Mouse (Mus musculus) thymus, adult 2 months (tissue): ENCODE measurements at regions not wholly inside any gene's neighbourhood (a gene's known extent, or its start where the extent isn't known, plus 50 kb on each side); places are given as distances from the start of the nearest gene placed in this dataset.

Source experiments
- DNase-seq: peaks from one replicate; pipeline ENCODE4 v3.0.0; 2021
- H3K27ac ChIP-seq: fragments of 200-500 bp; 2 replicates; pipeline ENCODE4 v1.5.1; 2012; ENCODE audit warnings: low read length, control low read depth; ENCODE audit not compliant: control insufficient read depth, insufficient read depth
- H3K27me3 ChIP-seq: fragments of 200-500 bp; 2 replicates; pipeline ENCODE4 v1.6.1; 2012; ENCODE audit warnings: mild to moderate bottlenecking, low read length, moderate library complexity, mixed read lengths; ENCODE audit not compliant: control insufficient read depth, insufficient read depth
- H3K36me3 ChIP-seq: fragments of 200-500 bp; 2 replicates; pipeline ENCODE4 v1.6.1; 2012; ENCODE audit warnings: mild to moderate bottlenecking, low read length, moderate library complexity; ENCODE audit not compliant: control insufficient read depth, insufficient read depth
- H3K4me1 ChIP-seq: fragments of 200-500 bp; replicated peaks from 2 replicates; pipeline ENCODE4 v1.6.1; 2012; ENCODE audit warnings: low read length; ENCODE audit not compliant: control insufficient read depth, insufficient read depth
- H3K4me3 ChIP-seq: fragments of 200-500 bp; 2 replicates; pipeline ENCODE4 v1.5.1; 2012; ENCODE audit warnings: mild to moderate bottlenecking, low read length, control low read depth, moderate library complexity; ENCODE audit not compliant: control insufficient read depth, insufficient read depth
- CTCF ChIP-seq: fragments of 200-500 bp; IDR thresholded peaks from 2 replicates; pipeline ENCODE4 v1.5.1; 2012; ENCODE audit warnings: mild to moderate bottlenecking, control low read depth, low read length, moderate library complexity, borderline replicate concordance; ENCODE audit not compliant: control insufficient read depth, poor library complexity, insufficient read depth; ENCODE audit errors: extremely low read depth
- POLR2A ChIP-seq: fragments of 200-500 bp; IDR thresholded peaks from 2 replicates; pipeline ENCODE4 v1.6.1; 2012; ENCODE audit warnings: mild to moderate bottlenecking, low read length, control low read depth, moderate library complexity; ENCODE audit not compliant: control insufficient read depth, poor library complexity, insufficient read depth; ENCODE audit errors: extremely low read depth
- WGBS: fragments of 180-500 bp; shearing (Covaris S2); methylation state at CpG from one replicate; pipeline ENCODE4 v1.1.7; 2018; 5-methylcytosine and 5-hydroxymethylcytosine counted together

- Histone ChIP-seq H3K27me3 (no peaks in the 10 kb centered on the region), H3K36me3 (no peaks in the 10 kb centered on the region), H3K4me3 (no peak overlapping the region), H3K27ac (no peak overlapping the region), H3K4me1 (no peaks in the 10 kb centered on the region)
- no peak for DNase-seq
- no peak for TF ChIP-seq POLR2A
- no peak for TF ChIP-seq CTCF
- 96% methylated on average over 1 of the region's 1 CpGs for WGBS
Observed at GRCm38 (mm10) chr13:15911263-15911662, 100.4 kb upstream of the Inhba start.

- Histone ChIP-seq H3K36me3 (no peaks in the 10 kb centered on the region), H3K27me3 (no peaks in the 10 kb centered on the region), H3K27ac (no peak overlapping the region), H3K4me1 (no peaks in the 10 kb centered on the region), H3K4me3 (no peak overlapping the region)
- no peak for DNase-seq
- 97% methylated on average over 1 of the region's 1 CpGs for WGBS
- TF ChIP-seq CTCF (no peak), POLR2A (no peak)
Observed at GRCm38 (mm10) chr13:15914270-15914669, 97.4 kb upstream of the Inhba start.

DNA sequence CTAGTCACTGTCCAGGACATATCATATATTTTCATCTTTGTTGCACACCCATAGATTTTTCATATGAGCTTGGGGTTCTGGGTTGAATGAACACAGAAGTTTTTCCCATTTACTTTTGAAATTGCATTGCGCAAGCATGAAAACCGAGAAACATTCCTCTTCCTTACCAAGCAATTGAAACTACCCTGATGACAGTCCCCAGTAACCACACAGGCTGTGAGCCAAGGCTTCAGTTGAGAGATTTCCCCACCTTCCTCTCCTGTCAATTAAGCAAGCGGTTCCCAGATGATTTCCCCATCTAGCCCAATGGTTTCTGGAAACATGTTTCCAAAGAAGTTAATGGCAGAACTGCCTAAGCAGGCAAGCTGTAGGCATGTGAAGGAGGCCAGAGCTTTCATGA lies 81.8 kb upstream of the Inhba start:
- no peak for DNase-seq
- Histone ChIP-seq H3K4me3 (no peak overlapping the region), H3K36me3 (no peaks in the 10 kb centered on the region), H3K4me1 (no peaks in the 10 kb centered on the region), H3K27ac (no peak overlapping the region), H3K27me3 (no peaks in the 10 kb centered on the region)
- 63% methylated on average over 3 of the region's 3 CpGs for WGBS
- TF ChIP-seq CTCF (no peak), POLR2A (no peak)

GRCm38 (mm10) chr13:15931553-15932162 lies 80.0 kb upstream of the Inhba start:
- Histone ChIP-seq H3K27ac (no peak overlapping the region), H3K4me3 (no peak overlapping the region), H3K36me3 (no peaks in the 10 kb centered on the region), H3K27me3 (no peaks in the 10 kb centered on the region), H3K4me1 (no peaks in the 10 kb centered on the region)
- no peak for TF ChIP-seq POLR2A
- no peak for TF ChIP-seq CTCF
- WGBS: 31% methylated on average over 5 of the region's 5 CpGs
- no peak for DNase-seq

- no peaks in the 10 kb centered on the region for H3K36me3 ChIP-seq
- H3K27ac ChIP-seq: no peak overlapping the region
- H3K27me3 ChIP-seq: no peaks in the 10 kb centered on the region
- WGBS: 79% methylated on average over 1 of the region's 1 CpGs
- H3K4me3 ChIP-seq: no peak overlapping the region
- no peak for TF ChIP-seq POLR2A
- no peak for TF ChIP-seq CTCF
- DNase-seq: no peak
- no peaks in the 10 kb centered on the region for H3K4me1 ChIP-seq
Observed at GRCm38 (mm10) chr13:15935689-15936088, 76.0 kb upstream of the Inhba start.

DNA sequence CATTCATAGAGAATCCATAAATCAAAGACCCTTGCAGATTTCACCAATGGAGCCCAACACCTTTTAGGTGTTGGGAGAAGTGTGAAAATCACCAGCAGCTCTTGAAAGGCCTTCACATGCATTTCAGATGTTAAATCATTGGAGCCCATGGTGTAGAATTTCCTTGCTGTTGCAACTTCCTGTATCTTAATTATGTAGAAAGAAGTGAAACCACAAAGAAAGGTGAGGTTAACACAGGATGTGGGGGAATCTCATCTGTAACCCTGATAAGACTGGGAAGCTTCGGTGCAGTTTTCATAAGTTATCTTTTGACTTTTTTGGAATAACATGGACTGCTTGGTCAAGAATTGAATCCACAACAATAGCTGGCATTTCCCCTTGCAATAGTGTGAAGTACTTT lies 75.5 kb upstream of the Inhba start:
- Histone ChIP-seq H3K4me3 (no peak overlapping the region), H3K36me3 (no peaks in the 10 kb centered on the region), H3K27ac (no peak overlapping the region), H3K4me1 (no peaks in the 10 kb centered on the region; the same call in 1 of the 2 replicates), H3K27me3 (no peaks in the 10 kb centered on the region)
- 2% methylated on average over 1 of the region's 1 CpGs for whole genome bisulfite sequencing
- TF ChIP-seq POLR2A (no peak), CTCF (no peak)
- no peak for DNase-seq

- Histone ChIP-seq H3K27ac (no peak overlapping the region), H3K36me3 (no peaks in the 10 kb centered on the region), H3K27me3 (no peaks in the 10 kb centered on the region), H3K4me1 (no peaks in the 10 kb centered on the region), H3K4me3 (no peak overlapping the region)
- TF ChIP-seq POLR2A (no peak), CTCF (no peak)
- DNase-seq: no peak
- WGBS: 90% methylated on average over 4 of the region's 4 CpGs
Observed at GRCm38 (mm10) chr13:15950143-15950542, 61.5 kb upstream of the Inhba start.
